Mouse (Mus musculus) heart, embryonic 11.5 days (tissue): ENCODE results near the gene a. TPM values are rescaled to one million over a fixed set of nuclear protein-coding genes. Genes with fewer than 3 reads are reported as not detected.
"Not testable (repeated sequence)": the region's sequence is repeated elsewhere in the genome, so short reads cannot be mapped to it uniquely, and the experiment has no call there.

Experiments used
- ATAC-seq: fragments of 200-750 bp; cut with Nextera tagmentation; replicated peaks from 2 replicates; pipeline ENCODE4 v1.8.0; 2017; ENCODE audit warnings: moderate library complexity; ENCODE audit not compliant: insufficient number of reproducible peaks, low FRiP score, low TSS enrichment
- H3K27ac ChIP-seq: fragments of 300-500 bp; sonication (generic); 2 replicates; pipeline ENCODE4 v1.5.1; 2014; ENCODE audit warnings: mild to moderate bottlenecking, low read depth, low read length
- H3K27me3 ChIP-seq: fragments of 300-500 bp; sonication (generic); 2 replicates; pipeline ENCODE4 v1.6.1; 2014; ENCODE audit warnings: mild to moderate bottlenecking, low read length, mixed read lengths; ENCODE audit not compliant: control insufficient read depth, insufficient read depth
- H3K36me3 ChIP-seq: fragments of 300-500 bp; sonication (generic); 2 replicates; pipeline ENCODE4 v1.6.1; 2014; ENCODE audit warnings: mild to moderate bottlenecking, low read length, moderate library complexity, mixed read lengths; ENCODE audit not compliant: control insufficient read depth, insufficient read depth
- H3K4me1 ChIP-seq: fragments of 300-500 bp; sonication (generic); 2 replicates; pipeline ENCODE4 v1.6.1; 2014; ENCODE audit warnings: low read length; ENCODE audit not compliant: control insufficient read depth, insufficient read depth
- H3K4me2 ChIP-seq: fragments of 300-500 bp; sonication (generic); 2 replicates; pipeline ENCODE4 v1.6.1; 2014; ENCODE audit warnings: mild to moderate bottlenecking, moderate library complexity
- H3K4me3 ChIP-seq: fragments of 300-500 bp; sonication (generic); 2 replicates; pipeline ENCODE4 v1.5.1; 2014; ENCODE audit warnings: low read depth, low read length
- H3K9ac ChIP-seq: fragments of 300-500 bp; sonication (generic); 2 replicates; pipeline ENCODE4 v1.6.1; 2014; ENCODE audit warnings: mild to moderate bottlenecking, low read depth, low read length, moderate library complexity
- H3K9me3 ChIP-seq: fragments of 300-500 bp; sonication (generic); replicated peaks from 2 replicates; pipeline ENCODE4 v1.6.1; 2016; ENCODE audit warnings: low read length; ENCODE audit not compliant: control insufficient read depth
- WGBS: fragments of 180-500 bp; shearing (Covaris S2); extraction: QIAGEN DNeasy Blood & Tissue Kit; methylation state at CpG from one replicate; pipeline ENCODE4 v1.1.7; 2014; ENCODE audit not compliant: insufficient replicate concordance; 5-methylcytosine and 5-hydroxymethylcytosine counted together
- polyA plus RNA-seq: library from polyadenylated mRNA; unstranded; fragments of >200 nt; fragmentation: Nextera tagmentation; extraction: Ambion mirVana; gene quantifications from 2 replicates; pipeline ENCODE4 v1.2.1, GENCODE M21; 2014

Gene a
- polyA plus RNA-seq, 1 experiment from 2014 or later = 0.34 TPM

- Histone ChIP-seq H3K4me3 (no peak overlapping the region), H3K4me2 (no peak overlapping the region), H3K36me3 (no peaks in the 10 kb centered on the region), H3K9ac (no peak overlapping the region), H3K4me1 (no peaks in the 10 kb centered on the region), H3K27me3 (0 out of 2 replicates have a peak, but pooled peaks cover 4% of the 10 kb centered on the region), H3K9me3 (no peaks in the 10 kb centered on the region), H3K27ac (no peak overlapping the region)
- WGBS = 57% methylated on average over 7 of the region's 7 CpGs
- no peak for ATAC-seq
These were observed 158.2 kb downstream of the a start for GRCm38 (mm10) chr2:154949352-154949751.

- no peak overlapping the region for H3K9ac ChIP-seq
- no peak overlapping the region for H3K27ac ChIP-seq
- H3K4me3 ChIP-seq = no peak overlapping the region
- no peaks in the 10 kb centered on the region for H3K9me3 ChIP-seq
- 77% methylated on average over 9 of the region's 9 CpGs for WGBS
- no peak overlapping the region for H3K4me2 ChIP-seq
- 0 out of 2 replicates have a peak, but pooled peaks cover 4% of the 10 kb centered on the region for H3K27me3 ChIP-seq
- H3K4me1 ChIP-seq = no peaks in the 10 kb centered on the region
- no peaks in the 10 kb centered on the region for H3K36me3 ChIP-seq
- no peak for ATAC-seq
These were observed 158.7 kb downstream of the a start for GRCm38 (mm10) chr2:154949877-154950276.

- Histone ChIP-seq H3K27ac (no peak overlapping the region), H3K36me3 (no peaks in the 10 kb centered on the region), H3K9me3 (no peaks in the 10 kb centered on the region), H3K4me1 (no peaks in the 10 kb centered on the region), H3K4me3 (no peak overlapping the region), H3K4me2 (no peak overlapping the region), H3K9ac (no peak overlapping the region), H3K27me3 (0 out of 2 replicates have a peak, but pooled peaks cover 4% of the 10 kb centered on the region)
- ATAC-seq = no peak
- 34% methylated on average over 5 of the region's 5 CpGs for WGBS
These were observed 159.4 kb downstream of the a start for GRCm38 (mm10) chr2:154950601-154951000.

GRCm38 (mm10) chr2:154959486-154959885, 168.3 kb downstream of the a start:
- Histone ChIP-seq H3K36me3 (no peaks in the 10 kb centered on the region), H3K9ac (no peak overlapping the region), H3K27ac (no peak overlapping the region), H3K4me1 (no peaks in the 10 kb centered on the region), H3K27me3 (peaks cover 3% of the 10 kb centered on the region; the same call in 1 of the 2 replicates), H3K9me3 (no peaks in the 10 kb centered on the region), H3K4me3 (no peak overlapping the region), H3K4me2 (no peak overlapping the region)
- WGBS = 84% methylated on average over 5 of the region's 5 CpGs
- no peak for ATAC-seq

- Histone ChIP-seq H3K27ac (no peak overlapping the region), H3K4me3 (no peak overlapping the region), H3K9me3 (no peaks in the 10 kb centered on the region), H3K36me3 (no peaks in the 10 kb centered on the region), H3K4me1 (no peaks in the 10 kb centered on the region), H3K4me2 (no peak overlapping the region), H3K27me3 (peaks cover 3% of the 10 kb centered on the region; the same call in 1 of the 2 replicates), H3K9ac (no peak overlapping the region)
- 85% methylated on average over 3 of the region's 3 CpGs for whole genome bisulfite sequencing
- ATAC-seq = no peak
These were observed 168.7 kb downstream of the a start for GRCm38 (mm10) chr2:154959909-154960308.

GRCm38 (mm10) chr2:154963176-154963575, 172.0 kb downstream of the a start:
- no peak for ATAC-seq
- no peak overlapping the region for H3K27ac ChIP-seq
- H3K9ac ChIP-seq = no peak overlapping the region
- 74% methylated on average over 5 of the region's 5 CpGs for WGBS
- no peaks in the 10 kb centered on the region for H3K36me3 ChIP-seq
- H3K4me2 ChIP-seq = no peak overlapping the region
- no peaks in the 10 kb centered on the region for H3K4me1 ChIP-seq
- H3K27me3 ChIP-seq = peaks cover 3% of the 10 kb centered on the region; the same call in 1 of the 2 replicates
- no peak overlapping the region for H3K4me3 ChIP-seq
- H3K9me3 ChIP-seq = no peaks in the 10 kb centered on the region

GRCm38 (mm10) chr2:154969740-154970397, 178.7 kb downstream of the a start:
- H3K4me1 ChIP-seq, H3K4me3 ChIP-seq, H3K27ac ChIP-seq, H3K4me2 ChIP-seq, H3K9me3 ChIP-seq, H3K9ac ChIP-seq, ATAC-seq, H3K36me3 ChIP-seq, H3K27me3 ChIP-seq: not testable (repeated sequence)
- 50% methylated on average over 14 of the region's 14 CpGs for WGBS

- H3K27me3 ChIP-seq = no peaks in the 10 kb centered on the region
- H3K4me1 ChIP-seq = peaks cover 7% of the 10 kb centered on the region
- no peak for ATAC-seq
- H3K4me2 ChIP-seq = no peak overlapping the region
- no peak overlapping the region for H3K9ac ChIP-seq
- H3K27ac ChIP-seq = no peak overlapping the region
- no peaks in the 10 kb centered on the region for H3K36me3 ChIP-seq
- WGBS = 43% methylated on average over 18 of the region's 18 CpGs
- H3K4me3 ChIP-seq = no peak overlapping the region
- H3K9me3 ChIP-seq = no peaks in the 10 kb centered on the region
These were observed 180.9 kb downstream of the a start for GRCm38 (mm10) chr2:154971919-154972692.
